Mouse (Mus musculus): ENCODE measurements around the gene Tmem163. TPM values are rescaled to one million over a fixed set of nuclear protein-coding genes. Genes with fewer than 3 reads are reported as not detected.

Gene Tmem163
- polyA plus RNA-seq, 1 experiment from 2014 or later, result 0.21 TPM

DNA sequence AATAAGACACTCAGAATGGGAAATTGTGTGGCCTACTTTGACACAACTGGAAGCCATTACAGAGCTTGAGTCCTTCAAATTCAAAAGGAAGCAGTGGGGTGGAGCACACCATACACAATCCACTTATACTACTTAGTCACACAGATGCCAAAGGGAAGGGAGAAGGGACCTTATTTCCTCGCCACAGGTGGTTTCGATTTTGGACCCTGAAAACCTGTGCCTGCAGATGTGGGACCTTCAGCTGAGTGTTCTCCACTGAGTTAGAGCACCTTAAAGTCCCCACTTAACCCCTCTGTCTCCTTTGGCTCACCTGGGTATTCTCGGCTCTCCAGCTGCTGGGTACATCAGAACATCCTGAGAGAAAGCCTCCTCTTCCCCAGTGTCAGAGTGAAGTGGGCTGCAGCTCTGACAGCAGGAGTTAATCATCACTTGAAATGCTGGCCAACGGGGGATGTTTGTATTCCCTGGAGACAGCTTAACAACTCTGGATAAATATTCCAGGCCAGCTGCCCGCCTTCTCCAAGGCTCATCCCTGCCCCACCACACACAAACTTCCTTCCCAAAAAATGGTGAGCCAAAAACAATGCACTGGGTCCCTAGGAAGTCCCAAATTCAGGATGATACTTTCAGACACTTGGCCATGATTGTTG lies 234.4 kb downstream of the Tmem163 start:
- Histone ChIP-seq H3K36me3 (ENCODE audit: control insufficient read depth, insufficient read depth) (no peaks in the 10 kb centered on the region), H3K27me3 (ENCODE audit: control insufficient read depth, insufficient read depth, low read depth, low read length) (no peaks in the 10 kb centered on the region), H3K9me3 (replicated peaks; ENCODE audit: control insufficient read depth, low read length) (no peaks in the 10 kb centered on the region), H3K4me2 (ENCODE audit: low read depth, low read length) (no peak overlapping the region), H3K4me1 (ENCODE audit: control insufficient read depth, low read depth, low read length) (no peaks in the 10 kb centered on the region), H3K4me3 (ENCODE audit: low read depth, low read length) (no peak overlapping the region), H3K27ac (ENCODE audit: low read length) (no peak overlapping the region), H3K9ac (ENCODE audit: low read depth, low read length) (no peak overlapping the region)
- ATAC-seq (ENCODE audit: low read depth), result no peak
- WGBS (ENCODE audit: insufficient replicate concordance), result 55% methylated on average over 5 of the region's 5 CpGs

DNA sequence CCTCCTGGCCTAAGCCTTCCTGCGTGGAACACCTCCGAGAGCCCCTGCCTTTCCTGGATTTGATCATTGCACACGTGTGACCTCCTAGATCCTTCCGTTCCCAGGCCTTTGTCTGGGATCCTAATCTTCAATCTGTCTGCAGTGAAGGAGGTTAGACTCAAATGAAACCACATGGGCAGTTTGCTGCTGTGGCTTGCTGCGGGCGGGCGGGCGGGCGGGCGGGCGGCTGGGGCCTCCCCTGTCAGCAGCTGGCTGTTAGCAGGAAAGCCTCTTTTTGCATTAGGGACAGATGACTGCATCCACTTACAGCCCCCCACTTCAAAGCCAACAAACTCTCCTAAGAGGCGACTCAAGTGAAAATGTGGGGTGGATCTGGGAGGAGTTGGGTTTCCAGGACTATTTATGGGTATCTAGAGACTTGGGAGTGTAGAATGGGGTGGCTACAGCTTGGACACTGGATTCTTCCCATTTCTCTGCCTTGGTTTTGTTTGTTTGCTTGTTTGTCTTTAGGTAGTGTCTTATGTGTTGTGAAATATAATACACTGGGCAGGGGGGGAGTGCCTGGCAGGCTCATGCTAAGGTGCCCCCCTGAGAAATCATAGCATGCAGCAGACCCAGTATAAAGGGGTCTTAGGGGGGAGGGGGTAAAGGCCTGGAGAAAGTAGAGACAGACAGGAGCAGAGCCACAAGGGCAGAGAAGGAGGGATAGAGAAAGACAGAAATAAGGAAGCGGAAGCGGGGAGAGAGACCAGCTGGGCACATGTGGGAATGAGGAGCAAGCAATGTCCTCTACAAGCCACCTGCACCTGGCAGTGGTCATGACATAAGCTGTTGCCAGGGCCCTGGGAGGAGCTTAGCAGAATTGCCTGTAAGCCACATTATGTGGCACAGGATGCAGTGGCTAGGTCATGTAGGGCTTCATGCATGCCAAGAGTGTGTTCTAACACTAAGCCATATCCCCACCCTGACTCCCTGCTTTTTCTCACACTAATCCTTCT lies 236.2 kb downstream of the Tmem163 start:
- Histone ChIP-seq H3K4me1 (ENCODE audit: control insufficient read depth, low read depth, low read length) (no peaks in the 10 kb centered on the region), H3K4me2 (ENCODE audit: low read depth, low read length) (no peak overlapping the region), H3K27ac (ENCODE audit: low read length) (no peak overlapping the region), H3K9me3 (replicated peaks; ENCODE audit: control insufficient read depth, low read length) (no peaks in the 10 kb centered on the region), H3K4me3 (ENCODE audit: low read depth, low read length) (no peak overlapping the region), H3K36me3 (ENCODE audit: control insufficient read depth, insufficient read depth) (no peaks in the 10 kb centered on the region), H3K9ac (ENCODE audit: low read depth, low read length) (no peak overlapping the region), H3K27me3 (ENCODE audit: control insufficient read depth, insufficient read depth, low read depth, low read length) (no peaks in the 10 kb centered on the region)
- WGBS (ENCODE audit: insufficient replicate concordance), result 57% methylated on average over 14 of the region's 14 CpGs
- ATAC-seq (ENCODE audit: low read depth), result no peak

DNA sequence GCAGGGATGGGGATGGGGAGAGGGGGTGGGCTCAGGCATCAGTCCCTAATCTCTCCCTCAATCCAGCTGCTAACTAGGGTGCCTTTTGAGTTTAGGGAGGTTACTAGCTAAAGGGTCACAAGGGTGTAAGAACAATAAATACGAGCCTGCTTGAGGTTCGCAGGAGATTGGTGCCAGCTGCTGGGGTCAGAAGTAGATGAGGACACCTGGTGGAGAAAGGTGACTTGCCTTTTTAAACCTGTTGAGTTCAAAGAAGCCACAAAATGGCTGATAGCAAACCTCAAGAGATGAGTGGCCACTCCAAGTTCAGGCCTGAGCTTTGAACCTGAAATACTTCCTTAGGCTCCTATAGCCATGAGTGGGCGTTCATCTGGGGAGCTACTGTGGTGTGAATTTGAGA lies 237.6 kb downstream of the Tmem163 start:
- Histone ChIP-seq H3K4me2 (ENCODE audit: low read depth, low read length) (no peak overlapping the region), H3K9me3 (replicated peaks; ENCODE audit: control insufficient read depth, low read length) (no peaks in the 10 kb centered on the region), H3K27ac (ENCODE audit: low read length) (no peak overlapping the region), H3K27me3 (ENCODE audit: control insufficient read depth, insufficient read depth, low read depth, low read length) (no peaks in the 10 kb centered on the region), H3K36me3 (ENCODE audit: control insufficient read depth, insufficient read depth) (no peaks in the 10 kb centered on the region), H3K9ac (ENCODE audit: low read depth, low read length) (no peak overlapping the region), H3K4me3 (ENCODE audit: low read depth, low read length) (no peak overlapping the region), H3K4me1 (ENCODE audit: control insufficient read depth, low read depth, low read length) (no peaks in the 10 kb centered on the region)
- WGBS (ENCODE audit: insufficient replicate concordance), result 63% methylated on average over 3 of the region's 3 CpGs
- ATAC-seq (ENCODE audit: low read depth), result no peak

DNA sequence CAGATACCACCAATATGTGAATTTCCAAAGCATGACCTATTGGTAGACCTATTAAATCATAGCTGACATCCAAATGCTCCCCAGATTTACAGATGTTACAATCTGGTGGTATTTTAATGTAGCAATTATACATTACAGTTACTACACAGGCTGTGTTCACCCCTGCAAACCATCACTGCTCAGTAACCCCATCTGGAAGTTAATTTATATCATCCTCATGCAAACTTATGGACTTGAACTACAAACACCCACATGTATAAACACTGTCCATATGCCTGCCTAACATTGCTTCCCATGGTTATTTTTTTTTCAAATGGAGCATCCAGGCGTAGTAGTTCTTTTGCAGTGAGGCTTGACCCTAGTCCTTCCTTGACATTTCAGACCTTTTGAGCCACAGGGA lies 238.3 kb downstream of the Tmem163 start:
- H3K4me2 ChIP-seq (ENCODE audit: low read depth, low read length), result no peak overlapping the region
- no peak overlapping the region for H3K4me3 ChIP-seq (ENCODE audit: low read depth, low read length)
- H3K36me3 ChIP-seq (ENCODE audit: control insufficient read depth, insufficient read depth), result no peaks in the 10 kb centered on the region
- H3K27me3 ChIP-seq (ENCODE audit: control insufficient read depth, insufficient read depth, low read depth, low read length), result no peaks in the 10 kb centered on the region
- no peak for ATAC-seq (ENCODE audit: low read depth)
- H3K9ac ChIP-seq (ENCODE audit: low read depth, low read length), result no peak overlapping the region
- H3K27ac ChIP-seq (ENCODE audit: low read length), result no peak overlapping the region
- H3K9me3 ChIP-seq (replicated peaks; ENCODE audit: control insufficient read depth, low read length), result no peaks in the 10 kb centered on the region
- WGBS (ENCODE audit: insufficient replicate concordance), result 72% methylated on average over 1 of the region's 1 CpGs
- no peaks in the 10 kb centered on the region for H3K4me1 ChIP-seq (ENCODE audit: control insufficient read depth, low read depth, low read length)

DNA sequence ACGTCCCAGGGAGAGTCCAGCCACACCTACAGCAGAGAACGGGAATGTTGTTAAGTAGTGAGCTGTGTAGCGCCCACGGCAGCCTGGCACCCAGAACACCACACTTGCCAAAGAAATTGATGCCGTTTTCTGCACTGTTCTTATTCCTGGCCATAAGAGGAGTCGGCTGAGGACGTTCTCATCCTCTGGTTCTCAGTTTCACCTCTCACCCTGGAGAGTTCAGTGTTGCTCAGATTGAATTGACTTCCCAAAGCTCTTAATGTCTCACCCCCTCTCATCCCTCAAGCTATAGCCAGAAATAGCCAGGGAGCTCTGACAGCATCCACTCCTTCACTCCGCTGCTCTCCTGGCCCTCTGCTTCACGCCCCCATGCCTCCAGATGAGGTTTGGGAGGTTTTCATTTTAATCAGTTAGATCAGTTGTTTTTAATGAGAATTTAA lies 239.9 kb downstream of the Tmem163 start:
- no peak overlapping the region for H3K4me2 ChIP-seq (ENCODE audit: low read depth, low read length)
- WGBS (ENCODE audit: insufficient replicate concordance), result 69% methylated on average over 9 of the region's 9 CpGs
- no peaks in the 10 kb centered on the region for H3K4me1 ChIP-seq (ENCODE audit: control insufficient read depth, low read depth, low read length)
- H3K9me3 ChIP-seq (replicated peaks; ENCODE audit: control insufficient read depth, low read length), result no peaks in the 10 kb centered on the region
- no peak overlapping the region for H3K27ac ChIP-seq (ENCODE audit: low read length)
- no peaks in the 10 kb centered on the region for H3K36me3 ChIP-seq (ENCODE audit: control insufficient read depth, insufficient read depth)
- no peak for ATAC-seq (ENCODE audit: low read depth)
- no peaks in the 10 kb centered on the region for H3K27me3 ChIP-seq (ENCODE audit: control insufficient read depth, insufficient read depth, low read depth, low read length)
- no peak overlapping the region for H3K4me3 ChIP-seq (ENCODE audit: low read depth, low read length)
- no peak overlapping the region for H3K9ac ChIP-seq (ENCODE audit: low read depth, low read length)

DNA sequence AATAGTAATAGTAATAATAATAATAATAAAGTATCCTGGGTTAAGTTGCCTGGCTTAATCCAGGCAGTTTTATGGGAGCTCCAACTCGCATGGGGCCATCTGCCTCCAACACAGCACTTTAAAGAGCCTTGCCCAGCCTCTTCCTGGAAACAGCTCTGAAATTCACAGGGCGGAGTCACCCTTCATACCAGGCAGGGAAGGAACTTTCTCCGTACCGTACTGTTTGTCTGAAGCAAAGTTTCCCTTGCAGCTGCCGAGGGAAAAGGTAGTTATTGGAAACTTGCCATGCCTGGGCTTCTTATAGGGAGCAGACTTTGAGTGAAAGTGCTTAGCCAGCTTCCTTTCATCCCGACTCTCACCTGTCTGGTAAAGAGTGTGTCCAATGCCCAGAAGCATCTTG lies 242.3 kb downstream of the Tmem163 start:
- H3K4me3 ChIP-seq (ENCODE audit: low read depth, low read length), result no peak overlapping the region
- no peak overlapping the region for H3K4me2 ChIP-seq (ENCODE audit: low read depth, low read length)
- no peaks in the 10 kb centered on the region for H3K36me3 ChIP-seq (ENCODE audit: control insufficient read depth, insufficient read depth)
- no peaks in the 10 kb centered on the region for H3K27me3 ChIP-seq (ENCODE audit: control insufficient read depth, insufficient read depth, low read depth, low read length)
- no peaks in the 10 kb centered on the region for H3K4me1 ChIP-seq (ENCODE audit: control insufficient read depth, low read depth, low read length)
- H3K9me3 ChIP-seq (replicated peaks; ENCODE audit: control insufficient read depth, low read length), result no peaks in the 10 kb centered on the region
- H3K27ac ChIP-seq (ENCODE audit: low read length), result no peak overlapping the region
- no peak overlapping the region for H3K9ac ChIP-seq (ENCODE audit: low read depth, low read length)
- no peak for ATAC-seq (ENCODE audit: low read depth)
- WGBS (ENCODE audit: insufficient replicate concordance), result 56% methylated on average over 6 of the region's 6 CpGs

Other genes with a start within 250 kb of the Tmem163 start
- gene Acmsd, start 49.9 kb upstream of the Tmem163 start, polyA plus RNA-seq (2015; fragmentation: Nextera tagmentation; extraction: Ambion mirVana), result 4.7 and 5.6 TPM in 2 replicates
- gene Ccnt2, start 94.6 kb upstream of the Tmem163 start, polyA plus RNA-seq (2015; fragmentation: Nextera tagmentation; extraction: Ambion mirVana), result 28.1 and 31.9 TPM in 2 replicates
- not detected in 2 replicates for gene Map3k19, start 175.5 kb upstream of the Tmem163 start, polyA plus RNA-seq (2015; fragmentation: Nextera tagmentation; extraction: Ambion mirVana)
- gene Rab3gap1, start 189.2 kb upstream of the Tmem163 start, polyA plus RNA-seq (2015; fragmentation: Nextera tagmentation; extraction: Ambion mirVana), result 9.3 and 9.9 TPM in 2 replicates

All from liver, embryonic 16.5 days (tissue).